Mouse (Mus musculus) frontal cortex, postnatal 14 days (tissue): ENCODE measurements around the gene Mlst8.
A peak's percentile ranks its signal among the peaks of the same experiment; 100 is the strongest.
"Not testable (repeated sequence)": the region's sequence is repeated elsewhere in the genome, so short reads cannot be mapped to it uniquely, and the experiment has no call there.

ENCODE experiments used
- DNase-seq, 2 experiments: peaks; one replicate each; pipeline ENCODE4 v3.0.0; 2022; ENCODE audit warnings: low spot score in 2 of 2

Gene Mlst8

GRCm38 (mm10) chr17:24469336-24469909, 9.5 kb downstream of the Mlst8 start:
- no peak for DNase-seq

- no peak for DNase-seq
Observed at GRCm38 (mm10) chr17:24468636-24469246, 10.1 kb downstream of the Mlst8 start.

- DNase-seq: no peak
Observed at GRCm38 (mm10) chr17:24463374-24464133, 15.3 kb downstream of the Mlst8 start.

- no peak for DNase-seq
Observed at GRCm38 (mm10) chr17:24462932-24463331, 15.9 kb downstream of the Mlst8 start.

GRCm38 (mm10) chr17:24461580-24461979, 17.3 kb downstream of the Mlst8 start:
- DNase-seq: no peak

- DNase-seq: not testable (repeated sequence)
Observed at GRCm38 (mm10) chr17:24455523-24456206, 23.2 kb downstream of the Mlst8 start.

- DNase-seq: peak; percentile 99
Observed at GRCm38 (mm10) chr17:24454756-24455522, 23.9 kb downstream of the Mlst8 start.

- DNase-seq: no peak
Observed at GRCm38 (mm10) chr17:24454218-24454755, 24.6 kb downstream of the Mlst8 start.

- no peak for DNase-seq
Observed at GRCm38 (mm10) chr17:24453372-24453771, 25.5 kb downstream of the Mlst8 start.

- DNase-seq: no peak
Observed at GRCm38 (mm10) chr17:24451220-24451619, 27.7 kb downstream of the Mlst8 start.

GRCm38 (mm10) chr17:24449507-24449906, 29.4 kb downstream of the Mlst8 start:
- DNase-seq: no peak

GRCm38 (mm10) chr17:24446590-24446989, 32.3 kb downstream of the Mlst8 start:
- DNase-seq: no peak

- DNase-seq: no peak
Observed at GRCm38 (mm10) chr17:24443409-24443808, 35.5 kb downstream of the Mlst8 start.

- no peak for DNase-seq
Observed at GRCm38 (mm10) chr17:24442632-24443155, 36.2 kb downstream of the Mlst8 start, which contains the start of gene Dnase1l2. TSS of gene Dnase1l2 (minus strand) at chr17:24443105.

- no peak for DNase-seq
Observed at GRCm38 (mm10) chr17:24442107-24442506, 36.8 kb downstream of the Mlst8 start.

GRCm38 (mm10) chr17:24441148-24441547, 37.7 kb downstream of the Mlst8 start:
- no peak for DNase-seq

- DNase-seq: no peak
Observed at GRCm38 (mm10) chr17:24440377-24440776, 38.5 kb downstream of the Mlst8 start.

- DNase-seq: peak in 1 of 2 experiments; percentile 22
Observed at GRCm38 (mm10) chr17:24437016-24437415, 41.9 kb downstream of the Mlst8 start.

- no peak for DNase-seq
Observed at GRCm38 (mm10) chr17:24429201-24429983, 49.5 kb downstream of the Mlst8 start.

GRCm38 (mm10) chr17:24427170-24427557, 51.7 kb downstream of the Mlst8 start:
- no peak for DNase-seq
